Mouse (Mus musculus) gastrocnemius, postnatal 10 days (tissue): ENCODE data around the gene Myo15b. TPM values are rescaled to one million over a fixed set of nuclear protein-coding genes. Genes with fewer than 3 reads are reported as not detected.
A peak's percentile ranks its signal among the peaks of the same experiment; 100 is the strongest.

ENCODE experiments used
- DNase-seq: peaks from one replicate; pipeline ENCODE4 v3.0.0; 2021; ENCODE audit warnings: mixed read lengths
- long read RNA-seq, 2 experiments: library from polyadenylated mRNA; stranded (forward); transcript quantifications; one replicate each; pipeline ENCODE4 v2.0.0; 2021
- total RNA-seq, 2 experiments: library from RNA; stranded (reverse); gene quantifications; 2 replicates each; pipeline ENCODE4 v1.2.3; 2021

Gene Myo15b
- not detected for total RNA-seq
- long read RNA-seq, experiment 1 = 0 reads
- long read RNA-seq, experiment 2 = 0 reads

DNA sequence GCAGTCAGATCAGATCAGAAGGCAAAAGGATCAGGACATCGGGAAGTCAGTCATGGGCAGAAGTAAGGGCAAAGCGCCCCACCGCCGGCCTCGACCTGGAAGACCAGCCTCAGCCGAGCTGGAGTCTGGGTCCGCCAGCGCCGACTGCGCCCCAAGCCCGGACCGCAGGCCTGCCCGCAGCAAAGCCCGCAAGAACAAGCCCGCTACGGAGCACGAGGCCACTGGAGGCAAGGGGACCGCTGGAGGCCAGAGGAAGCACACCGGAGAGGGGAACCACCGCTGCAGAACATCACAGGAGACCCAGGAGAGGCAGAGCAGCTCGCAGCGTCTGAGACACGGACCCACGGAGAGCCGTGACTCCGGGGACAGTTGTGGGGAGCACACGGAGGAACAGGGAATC lies at the start of gene Myo15b:
Gene Myo15b (plus strand): TSS at position 53 of the 400 bp plus-strand sequence.
- no peak for DNase-seq

DNA sequence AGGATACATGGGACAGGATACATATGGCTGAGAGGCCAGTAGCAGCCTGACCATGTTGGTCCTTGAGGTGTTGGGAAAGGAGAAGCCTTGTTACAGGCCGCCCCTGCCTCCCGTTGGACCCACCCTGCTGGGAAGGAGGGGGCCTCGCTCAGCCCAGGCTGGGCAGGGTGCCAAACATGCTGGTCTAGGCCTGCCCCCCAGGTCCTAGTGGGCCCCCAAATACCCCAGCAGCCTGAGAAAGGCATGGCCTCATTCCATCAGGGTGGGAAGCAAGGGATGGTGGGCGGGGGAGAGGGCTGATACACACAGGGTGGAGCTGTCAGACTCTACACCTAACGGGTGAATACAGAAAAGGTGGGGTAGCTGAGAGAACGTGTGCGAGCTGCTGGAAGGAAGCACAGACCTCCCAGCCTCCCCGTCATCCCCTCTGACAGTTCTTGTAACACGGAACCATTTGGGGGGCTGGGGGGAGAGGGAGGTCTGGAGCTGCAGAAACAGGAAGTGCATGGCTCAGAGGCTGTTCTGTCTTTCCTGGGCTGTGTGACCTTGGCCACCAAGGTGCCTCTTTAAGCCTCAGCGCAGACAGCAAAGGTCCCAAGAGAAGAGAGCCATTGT lies 49.4 kb upstream of the Myo15b start:
- DNase-seq = peak; percentile 56

DNA sequence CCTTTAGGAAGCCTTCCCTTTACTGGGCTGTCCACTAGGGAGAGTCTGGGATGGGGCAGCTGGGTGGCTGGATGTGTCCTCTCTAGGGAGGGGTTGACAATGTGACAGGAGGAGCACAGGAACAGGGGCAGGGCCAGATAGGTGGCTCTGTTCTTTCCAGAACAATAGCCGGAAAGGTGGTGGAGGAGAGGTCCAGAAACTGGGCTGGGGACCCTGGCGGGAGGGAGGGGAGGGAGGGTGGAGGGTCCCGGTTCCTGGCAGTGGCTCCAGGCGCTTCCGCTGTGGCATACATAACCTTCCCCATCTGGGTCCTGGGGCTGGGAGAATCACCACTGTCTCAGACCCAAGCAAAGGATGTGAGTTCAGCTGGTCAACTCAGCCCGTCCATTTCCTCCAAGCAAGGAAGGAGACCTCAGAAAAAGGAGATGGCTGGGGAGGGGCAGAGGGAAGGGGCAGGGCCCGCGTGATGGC lies 48.9 kb upstream of the Myo15b start:
- DNase-seq = no peak

DNA sequence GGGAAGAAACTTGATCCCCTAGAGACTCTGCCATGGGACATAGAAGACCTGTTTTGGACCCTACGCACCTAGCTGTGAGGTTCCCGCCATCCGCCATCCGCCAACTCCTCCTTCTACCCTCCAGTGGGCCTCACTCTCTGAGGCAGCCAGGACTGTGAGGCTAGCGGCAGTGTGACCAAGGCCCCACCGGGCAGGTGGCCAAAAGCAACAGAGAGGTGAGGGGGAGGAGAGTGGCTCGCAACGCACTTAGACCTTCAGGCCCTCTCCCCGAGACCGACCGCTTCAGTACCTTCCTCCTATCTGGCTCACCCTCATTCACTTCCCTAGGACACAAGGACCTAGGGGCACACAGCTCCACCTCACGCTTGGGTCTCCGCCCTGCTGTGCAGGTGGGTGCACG lies 47.8 kb upstream of the Myo15b start:
- no peak for DNase-seq

DNA sequence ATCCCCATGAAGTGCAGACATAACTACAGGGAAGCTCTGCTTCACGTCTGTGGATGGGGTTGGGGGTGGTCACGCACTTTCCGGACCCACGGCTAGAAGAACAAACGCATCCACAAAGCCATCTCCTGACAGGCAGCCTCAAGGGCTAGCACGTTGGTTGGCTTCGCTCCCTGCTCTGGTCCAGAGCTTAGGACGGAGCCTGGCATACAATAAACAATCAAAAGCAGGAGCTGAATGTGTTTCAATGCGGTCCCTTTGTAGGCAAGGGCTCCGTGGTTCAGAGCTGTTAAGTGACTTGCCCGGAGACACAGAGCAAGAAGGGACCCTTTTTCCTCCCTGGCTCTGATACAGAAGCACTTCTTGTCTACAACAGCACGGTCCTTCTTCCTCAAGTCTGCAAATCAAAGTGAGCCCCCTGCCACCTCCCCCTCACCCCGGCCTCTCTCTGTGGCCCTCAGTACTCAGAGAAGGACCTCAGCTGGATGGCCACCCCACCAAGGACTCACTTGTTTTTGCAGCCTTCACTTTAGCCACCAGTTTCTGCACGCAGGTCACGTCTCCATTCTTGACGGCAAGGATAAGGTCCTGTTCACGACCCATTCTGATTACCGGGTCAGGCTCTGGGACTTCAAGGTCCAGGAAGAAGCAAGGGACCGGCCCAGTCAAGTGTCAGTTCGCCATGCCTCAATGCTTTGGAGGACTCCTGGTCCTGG lies 46.7 kb upstream of the Myo15b start:
- DNase-seq = no peak

DNA sequence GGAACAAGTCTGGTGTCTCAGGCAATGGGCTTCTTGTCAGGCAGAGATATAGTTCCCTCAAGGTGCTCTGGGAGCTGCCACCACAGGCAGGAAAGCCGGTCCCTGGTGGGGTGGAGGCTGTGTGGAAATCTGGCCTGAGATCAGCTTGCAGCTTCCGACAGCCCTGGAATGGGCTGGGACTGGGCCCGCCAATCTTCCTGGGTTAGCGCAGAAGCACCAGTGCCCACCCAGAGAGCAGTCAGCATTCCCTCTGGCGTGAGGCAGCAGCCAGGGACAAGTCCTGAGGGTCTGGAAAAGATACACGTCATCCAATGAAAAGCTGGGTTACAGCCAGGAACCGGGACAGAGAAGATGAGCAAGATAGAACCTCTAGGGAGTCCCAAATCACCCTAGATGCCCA lies 46.1 kb upstream of the Myo15b start:
- DNase-seq = no peak

DNA sequence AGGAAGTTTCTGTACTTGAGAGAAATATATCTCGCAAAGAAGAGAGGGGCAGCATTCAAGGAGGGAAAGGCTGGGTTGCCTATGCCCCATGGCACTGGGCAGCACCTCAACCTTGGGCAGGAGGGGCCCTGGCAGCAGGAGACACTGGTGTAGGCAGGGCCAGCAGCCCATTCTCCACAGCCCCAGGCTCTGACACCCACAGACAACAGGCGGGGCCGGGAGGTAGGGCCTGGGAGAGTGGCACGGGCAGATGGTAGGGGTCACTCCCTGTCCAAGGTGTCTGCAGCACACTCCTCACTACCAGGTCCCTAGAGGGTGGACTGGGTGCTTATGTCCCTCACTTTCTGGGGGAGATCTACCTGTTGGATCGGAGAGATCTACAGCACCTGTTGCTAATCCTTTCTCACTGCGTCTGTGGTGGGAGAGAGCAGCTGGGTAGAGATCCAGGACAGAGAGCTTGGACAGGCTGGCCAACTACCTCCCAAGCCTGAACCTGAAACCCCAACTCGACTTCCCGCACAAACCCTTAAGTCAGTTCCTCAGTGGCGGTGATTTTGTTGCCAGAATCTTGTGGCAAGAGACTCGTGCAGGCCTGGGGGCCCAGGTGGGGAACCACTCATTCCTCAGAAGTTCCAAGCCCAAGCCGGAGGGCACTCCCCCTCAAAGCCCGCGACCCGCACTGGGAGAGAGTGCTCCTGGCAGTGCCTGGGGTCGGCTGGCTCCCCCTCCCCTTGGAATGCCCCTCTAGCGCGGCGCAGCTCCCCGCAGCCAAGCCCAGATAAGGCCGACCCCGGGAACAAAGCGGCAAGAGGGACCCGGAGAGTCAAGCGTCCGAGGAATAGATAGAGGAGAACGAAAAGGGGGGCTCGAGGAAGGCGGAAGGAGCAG lies 45.4 kb upstream of the Myo15b start:
- peak; percentile 44 for DNase-seq

DNA sequence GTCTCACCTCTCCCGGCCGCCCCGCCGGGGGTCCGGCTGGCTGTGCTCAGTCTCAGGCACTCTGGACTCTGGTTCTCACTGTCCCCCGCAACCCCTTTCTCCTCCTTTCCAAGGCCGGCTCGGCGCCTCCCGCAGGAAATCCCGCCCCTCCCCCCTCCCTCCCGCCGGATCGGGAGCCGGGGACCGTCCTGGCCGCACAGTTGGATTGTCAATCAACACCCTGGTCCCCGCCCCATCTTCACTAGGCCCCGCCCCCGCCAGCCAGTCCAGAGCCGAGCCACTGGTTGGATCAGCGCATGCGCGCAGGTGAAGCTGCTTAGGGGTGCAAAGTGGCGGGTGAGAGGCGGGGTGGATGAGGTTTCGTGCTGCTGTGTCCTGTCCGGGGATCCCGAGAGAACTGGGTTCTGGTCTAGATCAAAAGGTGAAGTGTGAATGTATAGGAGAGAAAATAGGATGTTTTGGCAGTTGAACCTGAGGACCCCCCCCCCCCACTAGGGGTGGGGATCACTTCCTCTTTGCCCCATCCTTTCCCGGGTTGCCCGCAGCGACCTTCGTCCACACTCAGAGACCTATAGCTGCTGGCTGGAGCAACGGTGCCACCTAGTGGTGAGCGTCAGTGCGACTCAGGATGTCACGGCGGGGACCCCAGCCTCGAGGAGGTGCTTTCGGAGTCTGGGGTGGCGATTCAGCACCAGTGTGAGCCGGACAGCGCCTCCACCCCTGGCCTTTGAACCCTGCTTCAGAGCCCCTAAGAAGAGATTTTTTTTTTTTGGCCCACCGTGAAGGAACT lies 44.5 kb upstream of the Myo15b start, which contains the start of gene Caskin2:
Gene Caskin2 (minus strand): TSS at position 133 of the 790 bp plus-strand sequence.
- DNase-seq = peak; percentile 97

DNA sequence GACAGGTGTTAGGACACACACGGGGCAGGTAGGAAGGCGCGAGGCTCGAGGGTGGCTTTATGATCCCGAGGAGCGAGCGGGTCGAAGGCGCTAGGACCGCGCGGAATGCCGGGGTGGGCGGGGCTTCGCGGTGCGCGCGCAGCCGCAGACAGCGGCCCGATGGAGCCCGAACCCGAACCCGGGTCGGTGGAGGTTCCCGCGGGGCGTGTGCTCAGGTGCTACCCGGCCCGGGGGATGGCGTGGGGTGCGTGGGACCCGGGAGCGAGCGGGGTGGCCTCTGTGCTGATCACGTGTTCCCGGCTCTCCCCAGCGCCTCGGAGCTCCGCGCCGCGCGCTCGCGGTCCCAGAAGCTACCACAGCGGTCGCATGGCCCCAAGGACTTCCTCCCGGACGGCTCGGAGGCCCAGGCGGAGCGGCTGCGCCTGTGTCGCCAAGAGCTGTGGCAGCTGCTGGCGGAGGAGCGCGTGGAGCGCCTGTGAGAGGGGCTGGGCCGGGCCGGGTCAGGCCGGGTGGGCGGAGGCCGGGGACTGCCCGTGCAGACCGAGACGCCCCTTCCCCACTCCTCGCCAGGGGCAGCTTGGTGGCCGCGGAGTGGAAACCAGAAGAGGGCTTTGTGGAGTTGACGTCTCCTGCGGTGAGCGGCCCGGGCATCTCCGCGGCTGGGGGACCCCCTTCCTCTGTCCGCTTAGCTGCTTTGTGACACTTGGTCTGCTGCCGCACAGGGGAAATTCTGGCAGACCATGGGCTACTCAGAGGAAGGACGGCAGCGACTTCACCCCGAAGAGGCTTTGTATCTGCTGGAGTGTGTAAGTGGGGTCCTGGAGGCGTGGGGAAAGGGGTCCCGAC lies 43.4 kb upstream of the Myo15b start, which contains the start of gene Tsen54:
Gene Tsen54 (plus strand): TSS at position 120 of the 846 bp plus-strand sequence.
- DNase-seq = peak; percentile 92

DNA sequence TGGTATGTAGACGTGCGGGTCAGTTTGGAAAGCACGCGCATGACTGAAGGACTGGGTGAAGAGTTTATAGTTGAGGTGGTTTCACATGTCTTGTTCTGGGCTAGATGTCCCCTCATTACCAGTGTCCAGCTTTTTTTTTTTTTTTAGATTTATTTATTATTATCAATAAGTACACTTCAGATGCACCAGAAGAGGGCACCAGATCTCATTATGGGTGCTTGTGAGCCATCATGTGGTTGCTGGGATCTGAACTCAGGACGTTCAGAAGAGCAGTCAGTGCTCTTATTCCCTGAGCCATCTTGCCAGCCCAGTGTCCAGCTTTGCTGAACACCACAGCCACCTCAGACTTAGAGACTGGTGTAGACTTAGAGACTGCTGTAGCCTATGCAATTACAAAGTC lies 40.9 kb upstream of the Myo15b start:
- DNase-seq = no peak

DNA sequence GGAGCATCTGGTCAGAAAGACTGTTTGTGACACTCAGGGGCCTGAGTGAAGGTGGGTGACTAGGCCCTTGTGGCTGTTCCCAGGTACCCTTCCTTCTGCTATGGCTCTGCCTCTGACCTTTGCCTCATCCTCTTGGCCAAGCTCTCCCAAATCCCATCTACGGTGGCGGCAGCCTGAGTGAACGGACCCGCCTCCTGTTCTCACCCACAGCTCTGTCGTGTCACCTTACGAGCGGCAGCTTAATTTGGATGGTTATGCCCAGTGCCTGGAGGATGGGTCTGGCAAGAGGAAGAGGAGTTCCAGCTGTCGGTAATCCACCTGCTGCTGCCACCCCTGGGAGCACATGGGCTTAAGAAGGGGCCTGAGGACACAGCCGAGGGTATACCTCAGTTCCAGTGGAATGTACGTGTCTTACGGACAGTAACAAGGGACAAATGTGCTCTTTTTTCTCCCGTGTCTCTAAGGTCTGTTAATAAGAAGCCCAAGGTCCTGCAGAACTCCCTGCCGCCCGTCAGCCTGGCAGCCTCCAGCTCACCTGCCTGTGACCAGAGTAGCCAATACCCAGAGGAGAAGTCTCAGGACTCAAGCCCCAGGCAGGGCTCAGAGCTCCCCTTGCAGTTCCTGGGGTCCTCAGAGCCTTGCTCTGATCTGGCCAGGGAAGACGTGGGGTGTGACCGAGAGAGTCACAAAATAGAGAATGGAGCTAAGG lies 38.1 kb upstream of the Myo15b start:
- DNase-seq = no peak

DNA sequence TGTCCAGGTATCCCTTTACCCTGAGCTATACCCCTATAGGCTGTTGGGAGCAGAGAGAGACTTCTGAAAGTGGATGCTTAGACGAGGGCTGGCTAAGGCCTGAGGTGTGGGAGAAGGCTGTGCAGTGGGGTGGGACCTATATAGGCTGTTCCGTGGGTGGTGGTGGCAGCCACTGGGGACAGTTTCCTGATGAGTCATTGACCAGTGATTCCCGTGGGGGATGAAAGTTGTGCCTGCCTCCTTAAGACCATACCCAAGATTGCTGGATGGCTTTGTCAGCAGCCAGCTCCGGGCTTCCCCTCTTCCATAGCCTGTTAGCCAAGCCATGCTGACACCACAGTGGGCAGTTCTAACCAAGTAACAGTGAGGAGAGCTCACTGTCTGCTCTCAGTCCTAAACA lies 37.2 kb upstream of the Myo15b start:
- DNase-seq = no peak

DNA sequence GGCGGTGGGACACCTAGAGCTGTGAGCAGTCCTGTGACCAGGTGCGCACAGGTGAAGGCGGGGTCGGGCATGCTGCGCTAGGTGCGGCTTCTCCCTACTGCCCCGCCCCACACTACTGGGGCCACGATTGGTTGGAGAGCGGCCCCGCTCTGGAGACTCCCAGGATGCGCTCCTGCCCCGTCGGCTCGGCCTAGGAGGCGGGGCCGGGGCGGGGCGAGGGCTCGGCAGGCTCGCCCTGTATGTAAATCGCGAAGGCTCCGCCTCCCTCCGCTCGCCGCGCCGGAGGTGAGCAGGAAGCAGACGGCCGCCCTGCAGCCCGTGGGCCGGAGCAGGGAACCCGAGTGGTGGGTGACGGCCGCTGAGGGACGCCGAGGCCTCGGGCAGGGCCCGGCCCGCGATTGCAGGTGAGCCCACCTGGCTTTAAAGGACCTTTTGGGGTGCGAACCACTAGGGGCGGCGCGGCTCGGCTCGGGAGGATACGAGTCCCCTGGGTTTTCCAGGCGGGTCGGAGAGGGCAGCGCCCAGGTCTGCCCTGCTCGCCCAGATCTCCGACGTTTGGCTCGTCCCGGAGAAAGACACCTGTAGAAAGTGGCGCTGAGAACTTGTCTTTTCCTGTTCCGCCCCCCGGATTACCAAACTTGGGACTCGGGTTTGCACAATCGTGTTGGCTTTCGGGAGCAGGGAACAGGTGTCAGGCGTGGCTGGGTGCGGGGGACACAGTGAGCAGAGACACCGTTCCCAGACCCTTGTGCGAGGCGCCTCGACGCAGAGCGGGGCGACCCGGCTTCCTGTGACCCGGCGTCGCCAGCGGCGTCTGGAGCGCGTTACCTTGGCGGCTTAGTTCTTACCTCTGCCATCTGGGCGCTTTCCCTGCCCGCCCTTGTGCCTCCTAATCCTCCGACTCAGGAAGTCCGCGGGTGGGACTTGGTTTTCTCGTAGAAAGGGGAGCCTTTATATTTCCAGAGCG lies 34.1 kb upstream of the Myo15b start, which contains the start of gene Llgl2:
Gene Llgl2 (plus strand): TSS at position 276 of the 967 bp plus-strand sequence.
- peak; percentile 83 for DNase-seq

DNA sequence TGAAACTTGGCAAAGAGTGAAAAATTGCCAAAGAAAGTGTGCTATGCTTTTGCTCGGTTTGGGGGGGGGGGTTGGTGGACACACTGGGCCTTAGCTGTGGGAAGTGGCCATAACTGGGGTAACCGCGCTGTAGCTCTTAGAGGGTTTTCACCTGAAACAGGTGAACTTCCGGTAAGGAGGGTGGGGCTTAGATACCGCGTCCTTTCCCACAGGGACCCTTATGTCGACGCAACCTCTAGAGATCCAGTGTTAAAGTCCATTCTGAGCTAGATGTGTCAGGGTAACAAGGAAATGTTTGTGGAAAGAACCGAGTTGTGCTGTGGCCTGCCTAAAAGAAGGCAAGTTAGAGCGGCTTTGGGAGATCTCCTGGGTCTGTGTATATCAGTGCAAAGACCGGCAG lies 33.4 kb upstream of the Myo15b start:
- no peak for DNase-seq

DNA sequence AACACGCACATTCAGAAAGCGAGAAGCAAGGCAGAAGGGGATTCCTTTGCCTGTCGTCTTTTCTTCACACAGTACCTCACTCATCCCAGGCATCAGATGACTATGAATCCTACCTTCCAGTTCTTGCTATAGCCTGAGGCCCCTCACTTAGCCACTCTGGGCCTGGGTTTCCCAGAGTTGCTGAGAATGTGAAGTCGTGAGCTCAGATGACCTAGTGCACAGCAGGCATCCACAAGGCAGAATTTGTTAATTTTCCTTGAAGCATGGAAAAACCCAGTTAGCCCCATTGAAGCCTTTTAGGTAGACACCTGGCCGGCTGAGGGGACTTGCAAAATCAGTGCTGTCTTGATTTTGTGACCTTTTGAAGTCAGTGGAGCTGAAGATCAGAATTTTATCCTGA lies 31.7 kb upstream of the Myo15b start:
- no peak for DNase-seq

DNA sequence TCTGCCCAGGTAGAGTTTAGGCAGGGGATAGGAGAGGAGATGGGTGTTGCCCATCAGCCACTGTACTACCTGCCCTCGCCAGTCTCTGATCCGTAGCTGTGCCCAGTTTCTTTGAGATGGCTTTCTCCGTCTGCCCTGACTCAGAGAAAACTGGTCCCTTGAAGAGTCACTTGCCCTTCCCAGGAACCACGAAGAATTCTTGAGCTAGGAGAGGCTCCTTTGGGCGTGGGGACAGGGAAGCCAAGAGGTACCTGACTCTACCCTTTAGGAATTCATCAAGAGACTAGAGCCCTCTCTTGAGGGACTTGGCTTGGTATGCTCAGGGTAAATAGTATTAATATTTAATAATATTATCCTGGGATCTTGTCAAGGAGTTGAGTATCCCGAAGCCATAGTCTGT lies 30.6 kb upstream of the Myo15b start:
- DNase-seq = no peak

DNA sequence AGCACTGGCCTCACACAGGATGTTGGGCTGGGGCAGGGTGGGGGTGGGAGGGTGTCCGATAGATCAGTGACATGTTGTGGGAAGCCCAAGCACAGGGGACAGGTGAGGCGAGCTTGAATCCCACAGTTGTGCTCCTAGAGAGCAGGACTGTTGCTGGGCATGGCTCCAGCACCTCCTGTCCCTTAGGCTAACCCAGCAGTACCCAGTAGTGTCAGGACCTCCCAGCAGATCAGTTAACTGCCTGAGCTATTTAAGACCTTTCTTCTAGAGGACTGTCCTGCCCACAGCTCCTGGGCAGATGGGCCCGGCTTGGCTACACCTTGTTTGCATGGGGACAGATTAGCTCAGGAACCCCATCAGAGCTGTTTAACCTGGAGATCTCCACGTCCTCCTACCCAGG lies 29.2 kb upstream of the Myo15b start:
- peak; percentile 19 for DNase-seq

DNA sequence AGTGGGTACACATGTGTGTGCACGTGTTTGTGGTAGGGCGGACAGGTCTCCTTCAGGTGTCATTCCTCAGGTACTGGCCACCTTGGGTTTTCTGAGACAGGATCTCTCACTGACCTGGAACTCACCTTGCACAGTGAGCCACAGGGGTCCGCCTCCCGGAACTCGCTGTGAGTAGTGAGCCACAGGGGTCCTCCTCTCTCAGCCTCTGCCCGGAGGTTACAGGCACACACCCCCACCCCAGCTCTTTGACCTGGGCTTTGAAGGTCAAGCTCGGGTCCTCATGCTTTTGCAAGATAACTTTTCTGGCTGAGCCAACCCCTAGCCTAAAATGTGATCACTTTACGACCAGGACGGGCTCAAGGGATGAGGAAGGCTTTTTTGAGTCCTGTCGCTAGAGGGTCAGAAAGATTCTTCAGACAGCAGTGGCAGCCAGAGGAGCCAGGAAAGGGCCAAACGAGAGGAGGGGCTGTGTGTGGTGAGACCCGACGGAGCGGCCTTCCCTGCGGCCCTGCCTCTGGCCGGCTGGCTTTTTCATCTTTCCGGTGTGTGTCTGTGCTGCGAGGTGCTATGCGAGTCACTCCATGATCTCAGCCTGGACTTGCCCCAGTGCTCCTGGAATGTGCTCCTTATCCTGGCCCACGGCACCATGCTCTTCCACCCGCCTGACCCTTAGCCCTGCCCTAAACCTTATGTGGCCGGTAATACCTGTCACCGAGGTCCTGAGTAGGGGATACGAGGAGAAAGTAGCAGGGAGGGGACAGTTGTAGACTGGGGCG lies 27.5 kb upstream of the Myo15b start:
- DNase-seq = no peak
